31 mouse cellular contexts compared by ENCODE assay signal in genomic region chr7:123191731-123192130, GRCm38 (mm10). TPM values are rescaled to one million over a fixed set of nuclear protein-coding genes. Genes with fewer than 3 reads are reported as not detected.
DNase-seq lines count a peak whose midpoint lies in the region; ATAC-seq and TF ChIP-seq lines count a peak whose summit lies in the region.
"Had no signal": no experiment of that assay in that cellular context is flagged by ENCODE, and none has a peak within 500 bp of the region (broad histone marks: within the 10 kb centered on the region; RNA-seq: fewer than 3 reads in every experiment).

No protein-coding gene starts in this region.

- no peak for TF ChIP-seq POLR2A in heart, adult 2 months (IDR thresholded peaks at IDR 0.05; ENCODE audit: insufficient read depth, low read depth, low read length)

- intact Hi-C loops in heart, adult 2 months (cut with DNase I) = no loop called here

- no peak overlapping the region for H3K4me2 ChIP-seq in kidney, postnatal 0 days (ENCODE audit: low read length)
- no peak overlapping the region for H3K4me2 ChIP-seq in embryonic facial prominence, embryonic 12.5 days (replicated peaks)
- H3K4me2 ChIP-seq: embryonic facial prominence, embryonic 15.5 days; forebrain, embryonic 13.5 days; heart, embryonic 12.5 days; hindbrain, embryonic 13.5 days; midbrain, embryonic 15.5 days had no signal

- H3K36me3 ChIP-seq in kidney, postnatal 0 days (ENCODE audit: insufficient read depth, low read length) = peaks cover 65% of the 10 kb centered on the region
- H3K36me3 ChIP-seq in embryonic facial prominence, embryonic 12.5 days = peaks cover 83% of the 10 kb centered on the region
- no peaks in the 10 kb centered on the region for H3K36me3 ChIP-seq in heart, adult 2 months (ENCODE audit: control insufficient read depth, insufficient read depth, low read length)

- no peak overlapping the region for H3K9ac ChIP-seq in kidney, postnatal 0 days (ENCODE audit: low read depth, low read length)
- H3K9ac ChIP-seq in embryonic facial prominence, embryonic 12.5 days = no peak overlapping the region
- H3K9ac ChIP-seq in heart, adult 2 months (ENCODE audit: low read depth, low read length) = no peak overlapping the region
- H3K9ac ChIP-seq: embryonic facial prominence, embryonic 15.5 days; forebrain, embryonic 13.5 days; heart, embryonic 12.5 days; hindbrain, embryonic 13.5 days; liver, embryonic 14.5 days; midbrain, embryonic 15.5 days had no signal

- H3K27me3 ChIP-seq in kidney, postnatal 0 days (ENCODE audit: insufficient read depth, low read length) = no peaks in the 10 kb centered on the region
- H3K27me3 ChIP-seq in embryonic facial prominence, embryonic 12.5 days = no peaks in the 10 kb centered on the region
- H3K27me3 ChIP-seq in heart, adult 2 months (ENCODE audit: control insufficient read depth, insufficient read depth, low read length) = no peaks in the 10 kb centered on the region
- H3K27me3 ChIP-seq: embryonic facial prominence, embryonic 15.5 days; forebrain, embryonic 13.5 days; heart, embryonic 12.5 days; hindbrain, embryonic 13.5 days; midbrain, embryonic 15.5 days had no signal

- H3K4me1 ChIP-seq in kidney, postnatal 0 days (replicated peaks; ENCODE audit: insufficient read depth, low read length) = no peaks in the 10 kb centered on the region
- no peaks in the 10 kb centered on the region for H3K4me1 ChIP-seq in embryonic facial prominence, embryonic 12.5 days
- H3K4me1 ChIP-seq in heart, adult 2 months (ENCODE audit: control insufficient read depth, insufficient read depth, low read length) = no peaks in the 10 kb centered on the region
- H3K4me1 ChIP-seq: embryonic facial prominence, embryonic 15.5 days; forebrain, embryonic 13.5 days; hindbrain, embryonic 13.5 days; midbrain, embryonic 15.5 days had no signal

- no peaks in the 10 kb centered on the region for H3K9me3 ChIP-seq in kidney, postnatal 0 days (replicated peaks; ENCODE audit: low read length)
- H3K9me3 ChIP-seq in embryonic facial prominence, embryonic 12.5 days = no peaks in the 10 kb centered on the region
- H3K9me3 ChIP-seq: embryonic facial prominence, embryonic 15.5 days; forebrain, embryonic 13.5 days; heart, embryonic 12.5 days; hindbrain, embryonic 13.5 days; midbrain, embryonic 15.5 days had no signal

- DNase-seq in CD4-positive, CD25-positive, alpha-beta regulatory T cell, adult 2 months (ENCODE audit: low read depth, low spot score) = peak; percentile 11
- no peak for DNase-seq in kidney, postnatal 0 days (ENCODE audit: low spot score)
- no peak for DNase-seq in kidney, adult 18-20 months
- DNase-seq in 416B (ENCODE audit: low read depth) = peak; percentile 48
- DNase-seq in heart, adult 2 months = no peak
- DNase-seq: adrenal gland, adult 8-10 months; cerebellum, adult 8-10 months; cerebellum, postnatal 36 days; embryo, embryonic 11 days; gastrocnemius, postnatal 25 days; heart, adult 18-20 months; heart, postnatal 4 days; kidney, adult 8-10 months; kidney, postnatal 36 days; lung, adult 2 months; lung, postnatal 14 days; thymus, adult 18-20 months; thymus, postnatal 25 days had no signal

- no peak overlapping the region for H3K27ac ChIP-seq in kidney, postnatal 0 days
- no peak overlapping the region for H3K27ac ChIP-seq in embryonic facial prominence, embryonic 12.5 days
- no peak overlapping the region for H3K27ac ChIP-seq in heart, adult 2 months
- H3K27ac ChIP-seq: embryonic facial prominence, embryonic 15.5 days; forebrain, embryonic 13.5 days; hindbrain, embryonic 13.5 days; layer of hippocampus, adult 2 months; left cerebral cortex, adult 2 months; liver, embryonic 14.5 days; midbrain, embryonic 15.5 days had no signal

- no peak for ATAC-seq in CD4-positive, CD25-positive, alpha-beta regulatory T cell, adult 4 months
- ATAC-seq in kidney, postnatal 0 days (replicated peaks; ENCODE audit: low FRiP score, low read depth) = peak; percentile 50
- ATAC-seq in embryonic facial prominence, embryonic 12.5 days (ENCODE audit: insufficient number of reproducible peaks, insufficient read depth, low FRiP score, low TSS enrichment) = 0 out of 2 replicates have a peak, but pooled peaks have one; percentile 16
- no peak for ATAC-seq in granulocyte monocyte progenitor cell, adult 5-6 weeks (replicated peaks; ENCODE audit: poor library complexity, severe bottlenecking)
- ATAC-seq: forebrain, embryonic 13.5 days; midbrain, embryonic 15.5 days had no signal

- TF ChIP-seq EP300 in heart, adult 2 months (IDR thresholded peaks at IDR 0.05; ENCODE audit: insufficient read depth, low read depth, low read length) = no peak

- no peak for TF ChIP-seq CTCF in kidney, postnatal 0 days (IDR thresholded peaks at IDR 0.05; ENCODE audit: low read depth)
- no peak for TF ChIP-seq CTCF in heart, adult 2 months (IDR thresholded peaks at IDR 0.05)

- 65% methylated on average over 5 of the region's 5 CpGs for WGBS in kidney, postnatal 0 days
- 95% methylated on average over 5 of the region's 5 CpGs for WGBS in embryonic facial prominence, embryonic 12.5 days
- WGBS in heart, adult 2 months = 75% methylated on average over 5 of the region's 5 CpGs

- no peaks in the 10 kb centered on the region for H3K79me2 ChIP-seq in heart, adult 2 months (replicated peaks; ENCODE audit: control insufficient read depth, insufficient read depth, low read length)

- H3K4me3 ChIP-seq in kidney, postnatal 0 days (replicated peaks; ENCODE audit: low read depth, low read length) = no peak overlapping the region
- no peak overlapping the region for H3K4me3 ChIP-seq in embryonic facial prominence, embryonic 12.5 days
- H3K4me3 ChIP-seq in heart, adult 2 months = no peak overlapping the region
- H3K4me3 ChIP-seq: embryonic facial prominence, embryonic 15.5 days; forebrain, embryonic 13.5 days; heart, embryonic 12.5 days; hindbrain, embryonic 13.5 days; layer of hippocampus, adult 2 months; left cerebral cortex, adult 2 months; midbrain, embryonic 15.5 days had no signal

RNA-seq across cellular contexts. Expression of gene Slc5a11, which starts 22.8 kb away (rescaled TPM):
- polyA plus RNA-seq in CD4-positive, CD25-positive, alpha-beta regulatory T cell, adult 4 months (2017; shearing (Covaris generic)) = under 1 TPM; 0.42 to 0.70 TPM
- 7.2 and 8.8 TPM in 2 replicates for polyA plus RNA-seq in kidney, postnatal 0 days (2015; fragmentation: Nextera tagmentation; extraction: Ambion mirVana)
- polyA plus RNA-seq in embryonic facial prominence, embryonic 12.5 days (2016; fragmentation: Nextera tagmentation; extraction: Ambion mirVana) = 0.06 and 0.10 TPM in 2 replicates
- not detected for total RNA-seq in heart, adult 2 months (2021)
- polyA plus RNA-seq in heart, adult 2 months (2012; rRNA removed) = 0.10 TPM in 1 of 2 replicates, not detected in the other
- total RNA-seq in granulocyte monocyte progenitor cell, adult 5-6 weeks (2014; fragmentation: Nextera tagmentation) = 3.4 and 8.1 TPM in 2 replicates
- total RNA-seq in granulocyte monocyte progenitor cell, adult 5-6 weeks (2017) = 1.0 and 21.1 TPM in 2 replicates
- total RNA-seq: gastrocnemius, adult 18-20 months; gastrocnemius, postnatal 25 days; heart, adult 18-20 months; heart, postnatal 4 days had no signal
- polyA plus RNA-seq: forebrain, embryonic 13.5 days; neural tube, embryonic 11.5 days had no signal

Comparison
In these comparisons a context has a peak if more than half of its experiments do, and no peak if none do; other contexts are left out.
1. DNase-seq: peak in CD4-positive, CD25-positive, alpha-beta regulatory T cell, adult 2 months (single experiment) and 416B (single experiment); none in kidney, postnatal 0 days (single experiment), kidney, adult 18-20 months (single experiment) and heart, adult 2 months (0 of 2).
2. ATAC-seq: peak in kidney, postnatal 0 days (single experiment) and embryonic facial prominence, embryonic 12.5 days (single experiment); none in CD4-positive, CD25-positive, alpha-beta regulatory T cell, adult 4 months (single experiment) and granulocyte monocyte progenitor cell, adult 5-6 weeks (single experiment).